Mouse (Mus musculus) Patski (cell line): ENCODE results near the gene Ggcx. TPM values are rescaled to one million over a fixed set of nuclear protein-coding genes. Genes with fewer than 3 reads are reported as not detected.

Source experiments
- ATAC-seq: fragments of 100-300 bp; one replicate; pipeline ENCODE4 v1.8.0; 2021
- CTCF ChIA-PET: fragments of 350-600 bp; sonication (Branson Sonifier 250); formaldehyde crosslinking; loops from one replicate; lab custom pipeline; 2022; ENCODE audit warnings: inconsistent platforms; lab: Charles Lee
- POLR2A ChIA-PET: fragments of 350-600 bp; sonication (Branson Sonifier 250); formaldehyde crosslinking; loops from one replicate; lab custom pipeline; 2022; ENCODE audit warnings: antibody characterized with exemption, inconsistent platforms; lab: Charles Lee
- DNase-seq: peaks from one replicate; pipeline ENCODE4 v3.0.0-alpha.2; 2011; ENCODE audit warnings: low read depth, low spot score
- H3K27me3 ChIP-seq: fragments of 371-371 bp; one replicate; pipeline ENCODE4 v1.5.1; 2021
- CTCF ChIP-seq: fragments of 100-300 bp; IDR thresholded peaks from one replicate; pipeline ENCODE4 v1.5.1; 2021
- in situ Hi-C: fragments of 300-500 bp; cut with MboI; formaldehyde crosslinking; loops from 3 replicates; pipeline ENCODE4 v1.11.1; 2018; ENCODE audit warnings: low pct_unique_long_range_greater_than_20kb, mixed read lengths
- polyA plus RNA-seq: library from polyadenylated mRNA; unstranded; gene quantifications from one replicate; pipeline ENCODE4 v1.2.3, GENCODE M21; 2021

The Ggcx gene
- polyA plus RNA-seq, 1 experiment from 2014 or later: 36.3 TPM

DNA sequence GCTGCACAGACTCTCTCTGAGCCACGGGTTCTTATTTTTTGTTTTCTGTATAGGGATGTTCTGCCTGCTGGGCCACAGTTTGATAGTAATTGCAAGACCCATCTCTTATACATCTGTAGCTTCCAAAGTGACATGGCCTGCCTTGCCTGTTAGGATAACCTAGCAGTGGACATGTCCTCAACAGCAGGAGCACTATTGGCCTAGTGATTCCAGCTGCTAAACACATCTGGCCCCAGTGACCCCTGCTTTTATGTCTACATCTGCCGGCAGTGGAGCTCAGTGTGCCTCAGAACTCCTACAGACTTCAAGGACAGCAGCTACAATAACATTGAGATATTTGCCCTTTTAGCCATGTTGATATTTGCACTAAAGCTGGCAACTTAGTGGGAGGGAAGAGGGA lies 14.1 kb upstream of the Ggcx start:
- no peak for TF ChIP-seq CTCF
- ATAC-seq (no peak), DNase-seq (no peak)
- in situ Hi-C loops: no loop called here
- ChIA-PET POLR2A (no interaction called here), CTCF (interaction anchor here (1.0 to 1.9 kb wide), 3 partner anchors 9 to 35 kb away, joined by 5 to 7 read pairs (median 5); partner anchors contain the start of gene Vamp8)
- no peaks in the 10 kb centered on the region for H3K27me3 ChIP-seq

GRCm38 (mm10) chr6:72401875-72402274 lies 12.2 kb upstream of the Ggcx start:
- ChIA-PET POLR2A (no interaction called here), CTCF (interaction anchor here (0.7 to 1.9 kb wide), 5 partner anchors 9 to 81 kb away, joined by 3 to 11 read pairs (median 4); partner anchors contain the start of gene Vamp8)
- ATAC-seq (no peak), DNase-seq (no peak)
- in situ Hi-C loops: no loop called here
- TF ChIP-seq CTCF: peak; percentile 94
- H3K27me3 ChIP-seq: no peaks in the 10 kb centered on the region

DNA sequence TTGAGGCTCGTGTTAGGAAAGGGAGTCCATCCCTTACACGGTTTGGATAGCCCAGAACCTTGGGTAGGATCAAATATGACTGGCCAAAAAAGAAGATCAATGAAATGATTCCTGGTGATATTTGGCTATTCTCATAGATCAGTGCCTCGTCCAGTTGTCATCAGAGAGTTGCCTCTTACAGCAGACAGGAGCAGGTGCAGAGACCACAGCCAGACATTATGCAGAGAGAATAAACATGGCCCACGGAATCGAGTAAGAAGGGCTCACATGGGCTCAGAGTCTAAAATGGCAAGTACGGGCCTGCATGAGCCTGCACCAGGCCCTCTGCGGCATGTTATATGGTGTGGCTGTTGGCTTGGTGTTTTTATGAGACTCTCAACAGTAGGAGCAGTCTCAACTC lies 8.8 kb upstream of the Ggcx start:
- in situ Hi-C loops: loop anchor here (5.0 kb wide), 1 partner anchor 123 kb away; no protein-coding TSS in a partner anchor
- ChIA-PET CTCF (no interaction called here), POLR2A (no interaction called here)
- DNase-seq (no peak), ATAC-seq (no peak)
- TF ChIP-seq CTCF: no peak
- H3K27me3 ChIP-seq: no peaks in the 10 kb centered on the region

DNA sequence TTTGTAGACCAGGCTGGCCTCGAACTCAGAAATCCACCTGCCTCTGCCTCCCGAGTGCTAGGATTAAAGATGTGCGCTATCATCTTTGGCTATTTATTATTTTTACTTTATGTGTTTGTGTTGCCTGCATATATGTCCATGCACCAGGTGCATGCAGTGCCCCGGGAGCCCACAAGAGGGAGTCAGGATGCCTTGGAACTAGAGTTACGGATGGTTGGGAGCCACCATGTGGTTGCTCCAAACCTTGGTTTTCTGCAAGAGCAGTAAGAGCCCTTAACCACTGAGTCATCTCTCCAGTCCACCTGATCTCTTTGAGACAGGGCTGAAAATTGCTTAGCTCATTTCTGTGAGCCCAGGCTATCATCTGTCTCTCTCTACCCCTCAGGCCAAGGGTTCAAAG lies 7.0 kb upstream of the Ggcx start:
- in situ Hi-C loops: loop anchor here (5.0 kb wide), 1 partner anchor 125 kb away; no protein-coding TSS in a partner anchor
- H3K27me3 ChIP-seq: no peaks in the 10 kb centered on the region
- DNase-seq (no peak), ATAC-seq (peak; percentile 91)
- ChIA-PET CTCF (interaction anchor here (0.6 to 1.3 kb wide), 14 partner anchors 9 to 834 kb away, joined by 3 to 5 read pairs (median 3); no protein-coding TSS in a partner anchor), POLR2A (no interaction called here)
- peak; percentile 97 for TF ChIP-seq CTCF

DNA sequence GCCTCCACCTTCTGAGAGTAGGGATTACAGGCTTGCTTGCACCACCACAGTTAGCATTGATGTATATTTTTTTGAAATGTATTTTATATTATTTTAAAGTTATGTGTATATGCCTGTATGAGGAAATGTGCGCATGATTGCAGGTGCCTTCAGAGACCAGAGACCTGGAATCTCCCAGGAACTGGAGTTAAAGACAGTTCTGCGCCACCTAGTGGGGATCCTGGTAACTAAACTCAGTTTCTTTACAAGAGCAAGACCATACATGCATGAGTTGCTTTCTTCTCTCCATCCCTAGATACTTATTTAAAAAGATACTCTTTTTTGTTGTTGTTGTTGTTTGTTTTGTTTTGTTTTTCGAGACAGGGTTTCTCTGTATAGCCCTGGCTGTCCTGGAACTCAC lies 4.5 kb upstream of the Ggcx start:
- no peaks in the 10 kb centered on the region for H3K27me3 ChIP-seq
- peak; percentile 68 for TF ChIP-seq CTCF
- in situ Hi-C loops: loop anchor here (5.0 kb wide), 1 partner anchor 127 kb away; no protein-coding TSS in a partner anchor
- POLR2A ChIA-PET: no interaction called here
- CTCF ChIA-PET: interaction anchor here (0.9 to 1.8 kb wide), 4 partner anchors 9 to 130 kb away, joined by 3 to 7 read pairs (median 4); no protein-coding TSS in a partner anchor
- ATAC-seq (no peak), DNase-seq (no peak)

GRCm38 (mm10) chr6:72410003-72410402 lies 4.1 kb upstream of the Ggcx start:
- no peaks in the 10 kb centered on the region for H3K27me3 ChIP-seq
- POLR2A ChIA-PET: no interaction called here
- in situ Hi-C loops: no loop called here
- CTCF ChIA-PET: interaction anchor here (0.9 to 1.8 kb wide), 4 partner anchors 13 to 130 kb away, joined by 3 to 4 read pairs (median 4); no protein-coding TSS in a partner anchor
- no peak for DNase-seq
- no peak for ATAC-seq
- peak; percentile 9 for TF ChIP-seq CTCF

DNA sequence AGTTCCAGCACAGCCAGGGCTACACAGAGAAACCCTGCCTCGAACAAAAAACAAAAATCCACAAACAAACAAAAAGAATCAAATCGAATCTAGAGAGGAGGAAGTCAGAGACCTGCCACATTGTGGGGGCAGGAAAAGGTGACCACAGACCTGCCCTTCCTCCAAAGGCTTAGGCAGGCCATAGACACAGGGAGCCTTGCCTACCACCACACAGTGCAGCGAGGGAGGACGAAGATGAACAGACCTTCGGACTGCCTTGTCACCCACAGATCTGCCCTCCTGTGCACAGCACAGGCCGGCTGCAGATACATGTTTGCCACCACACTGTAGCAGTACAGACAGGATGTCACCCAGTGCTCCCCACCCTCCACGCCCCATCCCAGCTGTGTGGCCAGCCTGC lies 3.6 kb upstream of the Ggcx start:
- no peak for TF ChIP-seq CTCF
- no peaks in the 10 kb centered on the region for H3K27me3 ChIP-seq
- DNase-seq: no peak
- in situ Hi-C loops: no loop called here
- CTCF ChIA-PET: interaction anchor here (0.9 to 1.3 kb wide), 3 partner anchors 21 to 130 kb away, joined by 3 to 4 read pairs (median 4); no protein-coding TSS in a partner anchor
- POLR2A ChIA-PET: no interaction called here
- ATAC-seq: no peak

DNA sequence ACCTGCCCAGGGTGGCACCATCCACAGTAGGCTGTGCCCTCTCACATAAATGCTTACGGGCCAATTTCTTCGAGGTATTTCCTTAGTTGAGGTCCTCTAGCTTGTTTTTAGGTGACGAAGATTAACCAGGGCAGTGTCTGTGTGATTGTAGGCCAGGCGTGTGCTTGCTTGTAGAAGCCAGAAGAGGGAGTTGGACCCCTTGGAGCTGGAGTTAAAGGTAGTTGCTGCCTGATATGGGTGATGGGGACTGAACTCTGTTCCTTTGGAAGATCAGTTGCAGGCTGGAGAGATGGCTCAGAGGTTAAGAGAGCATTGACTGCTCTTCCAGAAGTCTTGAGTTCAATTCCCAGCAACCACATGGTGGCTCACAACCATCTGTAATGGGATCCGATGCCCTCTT lies 1.1 kb downstream of the Ggcx start:
- POLR2A ChIA-PET: no interaction called here
- ATAC-seq (no peak), DNase-seq (no peak)
- no peaks in the 10 kb centered on the region for H3K27me3 ChIP-seq
- no peak for TF ChIP-seq CTCF
- in situ Hi-C loops: no loop called here
- CTCF ChIA-PET: interaction anchor here (1.0 to 2.8 kb wide), 6 partner anchors 8 to 115 kb away, joined by 3 to 10 read pairs (median 4); partner anchors contain the start of gene Vamp5

GRCm38 (mm10) chr6:72415964-72416772 lies 2.1 kb downstream of the Ggcx start:
- no peak for TF ChIP-seq CTCF
- in situ Hi-C loops: no loop called here
- ChIA-PET CTCF (interaction anchor here (1.6 to 2.8 kb wide), 3 partner anchors 9 to 17 kb away, joined by 4 to 10 read pairs (median 5); no protein-coding TSS in a partner anchor), POLR2A (no interaction called here)
- H3K27me3 ChIP-seq: no peaks in the 10 kb centered on the region
- ATAC-seq: no peak
- DNase-seq: no peak

- DNase-seq (no peak), ATAC-seq (no peak)
- POLR2A ChIA-PET: interaction anchor here (0.8 kb wide), 1 partner anchor 116 kb away, joined by 3 read pairs; no protein-coding TSS in a partner anchor
- CTCF ChIA-PET: interaction anchor here (1.0 to 1.5 kb wide), 2 partner anchors 11 to 116 kb away, joined by 3 to 5 read pairs; no protein-coding TSS in a partner anchor
- no peaks in the 10 kb centered on the region for H3K27me3 ChIP-seq
- no peak for TF ChIP-seq CTCF
- in situ Hi-C loops: no loop called here
These were observed 4.2 kb downstream of the Ggcx start for GRCm38 (mm10) chr6:72418279-72418678.
